25 mouse cellular contexts compared by ENCODE assay signal in the genomic region with DNA sequence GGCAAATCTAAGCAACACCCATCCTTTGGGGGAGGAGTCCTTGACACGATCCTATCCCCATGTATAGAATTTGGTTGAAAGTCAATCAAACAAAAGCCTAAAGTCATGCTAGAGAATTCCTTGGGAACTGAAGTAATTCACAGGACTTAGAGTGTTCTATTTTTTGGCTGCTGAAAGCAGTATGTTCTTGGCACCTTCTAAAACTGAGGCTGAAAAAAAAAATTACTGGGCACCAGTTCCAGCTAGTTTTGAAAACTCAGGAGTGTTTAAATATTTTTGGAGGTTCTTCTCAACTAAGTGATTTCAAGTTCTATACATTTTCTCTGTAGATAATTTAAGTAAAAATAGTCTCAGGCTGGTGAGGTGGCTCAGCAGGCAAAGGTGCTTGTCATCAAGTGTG.
"Had no signal": no experiment of that assay in that cellular context is flagged by ENCODE, and none has a peak within 500 bp of the region (broad histone marks: within the 10 kb centered on the region; RNA-seq: fewer than 3 reads in every experiment).

No protein-coding gene starts in this region.

- H3K4me3 ChIP-seq: heart, adult 2 months; heart, embryonic 13.5 days; heart, embryonic 15.5 days; hindbrain, embryonic 10.5 days; hindbrain, embryonic 12.5 days; hindbrain, embryonic 15.5 days; kidney, embryonic 15.5 days; limb, embryonic 12.5 days; liver, embryonic 12.5 days had no signal

- H3K4me2 ChIP-seq: heart, embryonic 11.5 days; heart, embryonic 13.5 days; heart, embryonic 15.5 days; hindbrain, embryonic 12.5 days; hindbrain, embryonic 15.5 days; kidney, embryonic 15.5 days; limb, embryonic 12.5 days; liver, embryonic 12.5 days had no signal

- DNase-seq: forebrain, postnatal 0 days; gastrocnemius, postnatal 14 days; gastrocnemius, postnatal 36 days; heart, adult 2 months; heart, postnatal 4 days; kidney, adult 11 months; kidney, adult 9 months; kidney, postnatal 14 days; kidney, postnatal 36 days; layer of hippocampus, adult 9-11 months; layer of hippocampus, postnatal 36 days; left cerebral cortex, postnatal 4 days had no signal

- H3K9me3 ChIP-seq: heart, embryonic 13.5 days; heart, embryonic 15.5 days; hindbrain, embryonic 10.5 days; hindbrain, embryonic 12.5 days; hindbrain, embryonic 15.5 days; kidney, embryonic 15.5 days; limb, embryonic 12.5 days; liver, embryonic 12.5 days had no signal

- H3K27ac ChIP-seq: heart, adult 2 months; heart, embryonic 13.5 days; heart, embryonic 15.5 days; hindbrain, embryonic 10.5 days; hindbrain, embryonic 12.5 days; hindbrain, embryonic 15.5 days; hindbrain, postnatal 0 days; kidney, embryonic 15.5 days; kidney, postnatal 0 days; limb, embryonic 12.5 days; liver, embryonic 12.5 days; liver, embryonic 14.5 days had no signal

- H3K9ac ChIP-seq: forebrain, postnatal 0 days; heart, embryonic 13.5 days; heart, embryonic 15.5 days; hindbrain, embryonic 12.5 days; hindbrain, embryonic 15.5 days; kidney, embryonic 15.5 days; limb, embryonic 12.5 days; liver, embryonic 12.5 days; liver, embryonic 14.5 days had no signal

- H3K27me3 ChIP-seq: heart, embryonic 13.5 days; heart, embryonic 15.5 days; hindbrain, embryonic 12.5 days; hindbrain, embryonic 15.5 days; kidney, embryonic 15.5 days; limb, embryonic 12.5 days; liver, embryonic 12.5 days had no signal

- ATAC-seq: forebrain, postnatal 0 days; hindbrain, postnatal 0 days; intestine, embryonic 16.5 days; liver, embryonic 12.5 days had no signal

- H3K4me1 ChIP-seq: heart, embryonic 13.5 days; hindbrain, embryonic 12.5 days; limb, embryonic 12.5 days had no signal

- H3K36me3 ChIP-seq: hindbrain, embryonic 10.5 days; limb, embryonic 12.5 days had no signal
